Mouse (Mus musculus) cerebellum, postnatal 36 days (tissue): ENCODE measurements around the gene Emp2.

Experiments
- DNase-seq, 2 experiments: peaks; one replicate each; pipeline ENCODE4 v3.0.0; 2021 to 2022; ENCODE audit warnings: mixed read lengths in 2 of 2

Gene Emp2

GRCm38 (mm10) chr16:10313646-10314088, at the start of gene Emp2:
Gene Emp2, minus strand, starts transcription at chr16:10313968.
- DNase-seq = no peak

GRCm38 (mm10) chr16:10363061-10363460, 49.3 kb upstream of the Emp2 start:
- no peak for DNase-seq

GRCm38 (mm10) chr16:10359241-10359640, 45.5 kb upstream of the Emp2 start:
- DNase-seq = no peak

GRCm38 (mm10) chr16:10358010-10358934, 44.5 kb upstream of the Emp2 start:
- DNase-seq = no peak

GRCm38 (mm10) chr16:10355004-10355403, 41.2 kb upstream of the Emp2 start:
- DNase-seq = peak; percentile 34 to 36

- no peak for DNase-seq
These were observed 37.4 kb upstream of the Emp2 start for GRCm38 (mm10) chr16:10351050-10351636.

GRCm38 (mm10) chr16:10349876-10350275, 36.1 kb upstream of the Emp2 start:
- no peak for DNase-seq

- no peak for DNase-seq
These were observed 35.7 kb upstream of the Emp2 start for GRCm38 (mm10) chr16:10349436-10349835.

- no peak for DNase-seq
These were observed 33.8 kb upstream of the Emp2 start for GRCm38 (mm10) chr16:10347551-10347950.

GRCm38 (mm10) chr16:10341110-10341509, 27.3 kb upstream of the Emp2 start:
- DNase-seq = no peak

- DNase-seq = no peak
These were observed 26.2 kb upstream of the Emp2 start for GRCm38 (mm10) chr16:10339930-10340329.

GRCm38 (mm10) chr16:10338601-10339000, 24.8 kb upstream of the Emp2 start:
- no peak for DNase-seq

- no peak for DNase-seq
These were observed 23.8 kb upstream of the Emp2 start for GRCm38 (mm10) chr16:10337422-10338197.

- no peak for DNase-seq
These were observed 23.0 kb upstream of the Emp2 start for GRCm38 (mm10) chr16:10336454-10337421.

GRCm38 (mm10) chr16:10335953-10336352, 22.2 kb upstream of the Emp2 start:
- no peak for DNase-seq

GRCm38 (mm10) chr16:10332732-10333131, 19.0 kb upstream of the Emp2 start:
- DNase-seq = no peak

- DNase-seq = no peak
These were observed 17.1 kb upstream of the Emp2 start for GRCm38 (mm10) chr16:10330586-10331495.

- no peak for DNase-seq
These were observed 14.0 kb upstream of the Emp2 start for GRCm38 (mm10) chr16:10327563-10328333.

GRCm38 (mm10) chr16:10319914-10320569, 6.3 kb upstream of the Emp2 start:
- no peak for DNase-seq

GRCm38 (mm10) chr16:10317197-10317544, 3.4 kb upstream of the Emp2 start:
- no peak for DNase-seq
